Mouse (Mus musculus): ENCODE data around the gene Myh7b. TPM values are rescaled to one million over a fixed set of nuclear protein-coding genes. Genes with fewer than 3 reads are reported as not detected.

The Myh7b gene
- total RNA-seq, 2 experiments from 2014 or later, result 5.5 to 5.6 TPM

- DNase-seq (ENCODE audit: low spot score in 2 of 2), result no peak
- no peak for TF ChIP-seq CTCF (conservative IDR thresholded peaks at IDR 0.05)
- no peak overlapping the region for H3K27ac ChIP-seq
- H3K4me3 ChIP-seq, result no peak overlapping the region
Measured at GRCm38 (mm10) chr2:155683821-155684220, 72.8 kb downstream of the Myh7b start.

Small RNAs within 50 kb of the gene (microRNA-seq; reads per million reads assigned to microRNA genes)
- 5.8 to 9.4 reads per million in 2 experiments for gene Mir499

Other genes with a start within 250 kb of the Myh7b start
- 100 to 1,000 TPM; 109 to 111 TPM for gene Trp53inp2, start 230.2 kb upstream of the Myh7b start, total RNA-seq (2021)
- gene Ncoa6, start 137.3 kb upstream of the Myh7b start, total RNA-seq (2021), result 10 to 100 TPM; 70.4 to 76.3 TPM
- 10 to 100 TPM; 62.6 to 70.8 TPM for gene Acss2, start 93.3 kb upstream of the Myh7b start, total RNA-seq (2021)
- gene Ggt7, start 93.0 kb upstream of the Myh7b start, total RNA-seq (2021), result 100 to 1,000 TPM; 114 to 124 TPM
- 10 to 100 TPM; 25.6 to 26.2 TPM for gene Gss, start 18.4 kb upstream of the Myh7b start, total RNA-seq (2021)
- gene Trpc4ap, start 81.2 kb downstream of the Myh7b start, total RNA-seq (2021), result 100 to 1,000 TPM; 159 to 164 TPM
- gene Edem2, start 118.3 kb downstream of the Myh7b start, total RNA-seq (2021), result 10 to 100 TPM; 23.6 to 24.8 TPM
- gene Gm17581, start 124.7 kb downstream of the Myh7b start, total RNA-seq (2021), result not detected
- under 1 TPM; 0.81 to 0.97 TPM for gene Procr, start 139.9 kb downstream of the Myh7b start, total RNA-seq (2021)
- 10 to 100 TPM; 36.8 to 38.5 TPM for gene Mmp24, start 164.1 kb downstream of the Myh7b start, total RNA-seq (2021)
- 10 to 100 TPM; 52.2 to 52.8 TPM for gene BC029722, start 208.2 kb downstream of the Myh7b start, total RNA-seq (2021)
- 10 to 100 TPM; 61.7 to 65.1 TPM for gene Eif6, start 215.7 kb downstream of the Myh7b start, total RNA-seq (2021)
- not detected for gene Fam83c, start 223.6 kb downstream of the Myh7b start, total RNA-seq (2021)